Mouse (Mus musculus) intestine, postnatal 0 days (tissue): ENCODE data around the gene Tgfbr3l. TPM values are rescaled to one million over a fixed set of nuclear protein-coding genes. Genes with fewer than 3 reads are reported as not detected.
A peak's percentile ranks its signal among the peaks of the same experiment; 100 is the strongest.

ENCODE experiments used
- ATAC-seq: fragments of 200-750 bp; cut with Nextera tagmentation; 2 replicates; pipeline ENCODE4 v1.8.0; 2017; ENCODE audit warnings: mild to moderate bottlenecking, moderate TSS enrichment, moderate library complexity
- H3K27ac ChIP-seq: fragments of 300-500 bp; sonication (generic); 2 replicates; pipeline ENCODE4 v1.5.1; 2014; ENCODE audit warnings: mild to moderate bottlenecking, low read depth, low read length, moderate library complexity
- H3K27me3 ChIP-seq: fragments of 300-500 bp; sonication (generic); replicated peaks from 2 replicates; pipeline ENCODE4 v1.6.1; 2014; ENCODE audit warnings: low read length, mixed read lengths; ENCODE audit not compliant: control insufficient read depth, insufficient read depth
- H3K36me3 ChIP-seq: fragments of 300-500 bp; sonication (generic); 2 replicates; pipeline ENCODE4 v1.6.1; 2014; ENCODE audit warnings: mild to moderate bottlenecking, moderate library complexity; ENCODE audit not compliant: control insufficient read depth, insufficient read depth
- H3K4me1 ChIP-seq: fragments of 300-500 bp; sonication (generic); replicated peaks from 2 replicates; pipeline ENCODE4 v1.6.1; 2014; ENCODE audit warnings: antibody characterized with exemption, low read length, mixed read lengths; ENCODE audit not compliant: control insufficient read depth, insufficient read depth
- H3K4me2 ChIP-seq: fragments of 300-500 bp; sonication (generic); replicated peaks from 2 replicates; pipeline ENCODE4 v1.6.1; 2014; ENCODE audit warnings: low read depth, mild to moderate bottlenecking, moderate library complexity
- H3K4me3 ChIP-seq: fragments of 300-500 bp; sonication (generic); 2 replicates; pipeline ENCODE4 v1.5.1; 2014; ENCODE audit warnings: low read depth, low read length
- H3K9ac ChIP-seq: fragments of 300-500 bp; sonication (generic); 2 replicates; pipeline ENCODE4 v1.6.1; 2014; ENCODE audit warnings: mild to moderate bottlenecking, low read depth, low read length
- H3K9me3 ChIP-seq: fragments of 300-500 bp; sonication (generic); 2 replicates; pipeline ENCODE4 v1.6.1; 2016; ENCODE audit warnings: mixed run types; ENCODE audit not compliant: control insufficient read depth
- CTCF ChIP-seq: sonication (generic); IDR thresholded peaks from 2 replicates; pipeline ENCODE4 v1.5.1; 2016; ENCODE audit warnings: low read depth, mild to moderate bottlenecking, control low read depth, antibody characterized with exemption, moderate library complexity
- WGBS: fragments of 180-500 bp; shearing (Covaris S2); extraction: QIAGEN DNeasy Blood & Tissue Kit; methylation state at CpG from one replicate; pipeline ENCODE4 v1.1.7; 2014; 5-methylcytosine and 5-hydroxymethylcytosine counted together
- polyA plus RNA-seq: library from polyadenylated mRNA; unstranded; fragments of >200 nt; fragmentation: Nextera tagmentation; extraction: Ambion mirVana; gene quantifications from 2 replicates; pipeline ENCODE4 v1.2.1, GENCODE M21; 2015

Gene Tgfbr3l
- polyA plus RNA-seq, 1 experiment from 2014 or later, result 0.87 TPM

- Histone ChIP-seq H3K27ac (peak overlapping the region; percentile 41; the same call in 1 of the 2 replicates), H3K27me3 (no peaks in the 10 kb centered on the region), H3K36me3 (peaks cover 55% of the 10 kb centered on the region), H3K9me3 (no peaks in the 10 kb centered on the region), H3K4me3 (peak overlapping the region; percentile 63), H3K4me1 (no peaks in the 10 kb centered on the region), H3K9ac (peak overlapping the region; percentile 34), H3K4me2 (peak overlapping the region; percentile 98)
- no peak for TF ChIP-seq CTCF
- WGBS, result under 1% methylated on average over 32 of the region's 32 CpGs
- peak; percentile 50 for ATAC-seq
Measured at GRCm38 (mm10) chr8:4258678-4259077, 10.7 kb downstream of the Tgfbr3l start.

DNA sequence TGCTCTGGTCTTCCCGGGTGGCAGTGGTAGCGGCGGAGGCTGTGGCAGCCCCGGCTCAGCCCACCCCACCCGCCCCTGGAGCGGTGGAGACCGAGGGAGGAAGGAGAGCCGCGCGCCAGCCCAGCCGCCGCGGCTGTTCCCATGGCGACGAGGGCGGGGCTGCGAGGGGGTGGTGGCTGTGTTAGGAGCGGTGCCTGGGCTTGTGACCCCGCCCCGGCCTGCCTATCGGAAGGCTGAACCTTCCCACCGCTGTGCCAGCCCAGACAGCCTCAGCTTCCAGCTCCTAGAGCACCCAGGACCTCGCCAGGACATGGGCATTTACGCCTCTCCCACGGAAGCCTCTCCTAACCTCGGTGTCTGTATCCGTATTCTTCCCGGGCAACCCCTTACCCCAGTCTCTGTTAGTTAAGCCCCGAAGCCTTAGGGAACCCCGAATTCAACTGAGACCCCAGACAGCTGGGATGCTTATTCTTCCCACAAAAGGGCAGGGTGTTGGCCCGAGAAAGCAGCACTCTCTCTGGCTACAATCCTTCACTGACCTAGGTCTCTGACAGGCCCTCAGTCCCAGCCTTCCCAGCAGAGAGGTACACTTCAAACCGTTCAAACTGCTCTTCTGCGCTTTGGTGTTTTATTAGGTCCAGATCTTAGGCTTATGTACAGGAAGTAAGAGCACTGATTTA lies 11.3 kb downstream of the Tgfbr3l start, which contains the start of gene Ctxn1:
TSS of gene Ctxn1 (minus strand) at position 150 of the 680 bp plus-strand sequence.
- WGBS, result 7% methylated on average over 31 of the region's 33 CpGs
- Histone ChIP-seq H3K9ac (peak within 1 kb of the TSS; percentile 34), H3K4me2 (peak within 1 kb of the TSS; percentile 98), H3K4me3 (peak within 1 kb of the TSS; percentile 63), H3K9me3 (no peaks in the 10 kb centered on the region), H3K36me3 (peaks cover 59% of the 10 kb centered on the region), H3K27ac (peak within 1 kb of the TSS; percentile 41; the same call in 1 of the 2 replicates), H3K27me3 (no peaks in the 10 kb centered on the region), H3K4me1 (no peaks in the 10 kb centered on the region)
- peak; percentile 86 for ATAC-seq
- no peak for TF ChIP-seq CTCF

DNA sequence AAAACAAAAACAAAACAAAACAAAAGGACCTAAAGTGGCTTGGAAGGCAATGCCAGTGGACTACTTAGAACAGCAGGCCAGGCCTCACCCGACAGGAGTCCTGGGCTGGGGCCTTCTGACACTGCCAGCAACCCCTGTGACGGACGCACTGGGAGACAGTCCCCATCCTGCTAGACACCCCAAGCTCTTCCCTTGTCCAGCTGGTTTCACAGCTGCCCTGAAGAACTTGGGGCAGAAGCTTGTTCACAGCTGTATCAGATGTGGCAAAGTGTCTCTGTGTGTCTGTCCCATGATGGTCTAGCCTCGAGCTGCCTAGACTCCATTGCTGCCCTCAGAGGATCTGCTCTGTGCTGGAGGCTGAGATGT lies 11.8 kb downstream of the Tgfbr3l start:
- no peak overlapping the region for H3K9ac ChIP-seq
- peak overlapping the region; percentile 98; the same call in 1 of the 2 replicates for H3K4me2 ChIP-seq
- ATAC-seq, result no peak
- H3K9me3 ChIP-seq, result no peaks in the 10 kb centered on the region
- no peak overlapping the region for H3K27ac ChIP-seq
- peaks cover 60% of the 10 kb centered on the region for H3K36me3 ChIP-seq
- WGBS, result 89% methylated on average over 4 of the region's 4 CpGs
- no peak overlapping the region for H3K4me3 ChIP-seq
- no peaks in the 10 kb centered on the region for H3K4me1 ChIP-seq
- no peak for TF ChIP-seq CTCF
- H3K27me3 ChIP-seq, result no peaks in the 10 kb centered on the region

DNA sequence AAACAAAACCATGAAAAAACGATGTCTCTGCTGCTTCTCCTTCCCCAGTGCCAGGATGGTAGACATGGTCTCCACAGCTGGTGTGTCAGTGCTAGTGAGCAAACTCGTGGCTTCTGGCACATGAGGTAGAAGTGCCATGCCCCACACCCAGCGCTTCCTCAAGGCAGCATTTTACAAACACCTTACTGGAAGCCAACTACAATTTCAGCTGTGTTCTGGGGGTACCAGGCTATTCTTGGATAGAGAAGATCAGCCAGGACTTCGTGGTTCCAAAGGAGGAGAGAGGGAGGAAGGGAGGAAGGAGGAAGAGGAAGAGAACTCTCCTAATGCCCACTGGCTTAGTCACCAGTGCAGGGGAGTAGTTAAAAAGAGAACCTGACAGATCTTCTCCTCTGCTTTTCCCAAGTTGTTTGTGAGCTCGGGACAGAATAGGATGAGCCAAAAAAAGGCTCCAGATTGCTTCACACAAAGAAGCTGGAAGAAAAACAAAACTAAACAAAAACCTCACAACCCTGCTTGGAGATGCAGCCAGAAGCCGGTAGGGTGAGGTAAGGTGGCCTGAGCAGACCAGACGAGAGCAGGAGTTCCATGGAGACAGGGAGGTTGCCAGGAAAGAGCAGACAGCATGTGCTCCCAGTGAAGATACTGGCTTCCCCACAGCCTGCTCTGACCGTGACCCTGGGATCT lies 15.2 kb downstream of the Tgfbr3l start:
- Histone ChIP-seq H3K4me2 (no peak overlapping the region), H3K9me3 (no peaks in the 10 kb centered on the region), H3K27me3 (no peaks in the 10 kb centered on the region), H3K27ac (no peak overlapping the region), H3K4me1 (no peaks in the 10 kb centered on the region), H3K4me3 (no peak overlapping the region), H3K36me3 (peaks cover 81% of the 10 kb centered on the region), H3K9ac (no peak overlapping the region)
- TF ChIP-seq CTCF, result no peak
- WGBS, result 88% methylated on average over 8 of the region's 8 CpGs
- ATAC-seq, result no peak

GRCm38 (mm10) chr8:4265160-4265914 lies 17.3 kb downstream of the Tgfbr3l start:
- H3K4me1 ChIP-seq, result no peaks in the 10 kb centered on the region
- H3K4me2 ChIP-seq, result no peak overlapping the region
- H3K36me3 ChIP-seq, result peaks cover 94% of the 10 kb centered on the region
- 90% methylated on average over 15 of the region's 15 CpGs for WGBS
- no peak for ATAC-seq
- H3K27ac ChIP-seq, result no peak overlapping the region
- H3K9ac ChIP-seq, result no peak overlapping the region
- H3K4me3 ChIP-seq, result no peak overlapping the region
- no peaks in the 10 kb centered on the region for H3K27me3 ChIP-seq
- no peaks in the 10 kb centered on the region for H3K9me3 ChIP-seq
- TF ChIP-seq CTCF, result no peak

GRCm38 (mm10) chr8:4267627-4268026 lies 19.6 kb downstream of the Tgfbr3l start:
- Histone ChIP-seq H3K4me2 (no peak overlapping the region), H3K9ac (no peak overlapping the region), H3K27me3 (no peaks in the 10 kb centered on the region), H3K9me3 (no peaks in the 10 kb centered on the region), H3K4me3 (no peak overlapping the region), H3K4me1 (no peaks in the 10 kb centered on the region), H3K27ac (no peak overlapping the region), H3K36me3 (peaks cover 90% of the 10 kb centered on the region)
- 78% methylated on average over 15 of the region's 15 CpGs for WGBS
- ATAC-seq, result peak; percentile 57; the same call in 1 of the 2 replicates
- TF ChIP-seq CTCF, result peak; percentile 69
